ENCODE assay signal across 8 mouse cellular contexts in the genomic region with DNA sequence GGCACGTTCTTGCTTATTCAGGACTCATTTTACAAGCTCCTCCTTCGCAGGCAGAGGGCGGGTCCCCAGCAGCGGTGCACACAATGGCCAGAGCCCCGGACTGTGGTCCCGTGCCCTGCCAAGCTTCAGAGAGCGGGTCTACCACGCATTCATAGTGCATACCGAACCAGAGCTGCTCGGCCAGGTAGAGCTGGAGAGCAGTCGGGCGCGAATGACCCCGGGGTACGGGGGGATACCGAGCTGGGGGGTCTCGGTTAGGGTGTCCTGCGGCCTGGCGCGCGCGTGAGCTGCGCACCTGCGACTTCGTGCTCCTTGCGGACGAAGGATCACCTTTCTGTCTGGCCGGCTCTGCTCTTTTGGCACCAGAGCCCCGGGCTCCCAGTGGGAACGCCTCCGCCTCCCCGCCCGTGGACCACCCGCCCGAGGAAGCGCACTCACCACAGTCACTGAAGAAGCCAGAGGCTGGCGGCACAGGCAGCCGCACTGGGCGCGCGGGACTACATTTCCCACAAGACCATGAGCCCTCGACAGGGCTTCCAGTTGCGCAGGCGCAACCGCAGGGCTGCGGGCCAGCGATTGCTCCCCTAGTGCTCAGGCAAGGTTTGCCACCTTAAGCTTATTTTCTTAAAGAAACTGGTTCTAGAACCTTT. TPM values are rescaled to one million over a fixed set of nuclear protein-coding genes. Genes with fewer than 3 reads are reported as not detected.
DNase-seq lines count a peak whose midpoint lies in the region; ATAC-seq and TF ChIP-seq lines count a peak whose summit lies in the region.

Gene Zfp2 (minus strand): TSS at position 495 of the 650 bp plus-strand sequence.

- TF ChIP-seq POLR2A in testis, adult 2 months (IDR thresholded peaks at IDR 0.05; ENCODE audit: control insufficient read depth, low read depth, low read length), result no peak; the same call in 1 of the 2 replicates

- ATAC-seq in forebrain, embryonic 14.5 days, result peak; percentile 99
- ATAC-seq in liver, embryonic 16.5 days (ENCODE audit: low read depth), result peak; percentile 96
- ATAC-seq in neural tube, embryonic 14.5 days (ENCODE audit: low read depth), result peak; percentile 98

- no peaks in the 10 kb centered on the region for H3K27me3 ChIP-seq in forebrain, embryonic 14.5 days (replicated peaks; ENCODE audit: control insufficient read depth, insufficient read depth, low read length)
- no peaks in the 10 kb centered on the region for H3K27me3 ChIP-seq in liver, embryonic 16.5 days (ENCODE audit: control insufficient read depth, insufficient read depth, low read depth, low read length)
- no peaks in the 10 kb centered on the region for H3K27me3 ChIP-seq in neural tube, embryonic 14.5 days (ENCODE audit: control insufficient read depth, insufficient read depth, low read length)
- no peaks in the 10 kb centered on the region for H3K27me3 ChIP-seq in testis, adult 2 months (ENCODE audit: control insufficient read depth, insufficient read depth, low read length)

- under 1% methylated on average over 45 of the region's 47 CpGs for WGBS in forebrain, embryonic 14.5 days
- WGBS in large intestine, adult 2 months, result 1% methylated on average over 47 of the region's 47 CpGs
- under 1% methylated on average over 47 of the region's 47 CpGs for WGBS in liver, embryonic 16.5 days (ENCODE audit: insufficient replicate concordance)
- under 1% methylated on average over 47 of the region's 47 CpGs for WGBS in neural tube, embryonic 14.5 days

- H3K4me1 ChIP-seq in forebrain, embryonic 14.5 days (ENCODE audit: control insufficient read depth, insufficient read depth, low read length), result no peaks in the 10 kb centered on the region
- no peaks in the 10 kb centered on the region for H3K4me1 ChIP-seq in liver, embryonic 16.5 days (ENCODE audit: control insufficient read depth, low read depth, low read length)
- H3K4me1 ChIP-seq in neural tube, embryonic 14.5 days (ENCODE audit: control insufficient read depth, insufficient read depth, low read length), result peaks cover 5% of the 10 kb centered on the region; the same call in 1 of the 2 replicates
- peaks cover 5% of the 10 kb centered on the region for H3K4me1 ChIP-seq in testis, adult 2 months (ENCODE audit: control insufficient read depth, insufficient read depth, low read length)

- H3K9ac ChIP-seq in forebrain, embryonic 14.5 days (ENCODE audit: low read length), result peak within 1 kb of the TSS; percentile 96
- peak within 1 kb of the TSS; percentile 67 for H3K9ac ChIP-seq in liver, embryonic 16.5 days (ENCODE audit: low read depth, low read length)
- peak within 1 kb of the TSS; percentile 90 for H3K9ac ChIP-seq in neural tube, embryonic 14.5 days (replicated peaks; ENCODE audit: low read depth, low read length)

- intact Hi-C loops in heart, postnatal 14 days (cut with DNase I), result no loop called here

- H3K4me3 ChIP-seq in forebrain, embryonic 14.5 days (ENCODE audit: low read depth, low read length), result peak within 1 kb of the TSS; percentile 84
- H3K4me3 ChIP-seq in liver, embryonic 16.5 days (ENCODE audit: low read depth, low read length), result peak within 1 kb of the TSS; percentile 73
- peak within 1 kb of the TSS; percentile 84 for H3K4me3 ChIP-seq in neural tube, embryonic 14.5 days (ENCODE audit: low read depth, low read length)
- H3K4me3 ChIP-seq in testis, adult 2 months (ENCODE audit: control insufficient read depth, low read depth, low read length), result peak within 1 kb of the TSS; percentile 93

- H3K27ac ChIP-seq in forebrain, embryonic 14.5 days (ENCODE audit: low read depth, low read length), result peak within 1 kb of the TSS; percentile 87
- no peak within 1 kb of the TSS for H3K27ac ChIP-seq in liver, embryonic 16.5 days (ENCODE audit: low read length)
- peak within 1 kb of the TSS; percentile 92 for H3K27ac ChIP-seq in neural tube, embryonic 14.5 days (ENCODE audit: low read depth, low read length)
- H3K27ac ChIP-seq in testis, adult 2 months (ENCODE audit: control insufficient read depth, insufficient read depth, low read depth, low read length), result peak within 1 kb of the TSS; percentile 1; the same call in 1 of the 2 replicates

- peak; percentile 41; the same call in 1 of the 2 replicates for TF ChIP-seq CTCF in testis, adult 2 months (IDR thresholded peaks at IDR 0.05; ENCODE audit: control insufficient read depth, insufficient read depth, insufficient replicate concordance, low read depth, low read length)

- peaks cover 10% of the 10 kb centered on the region; the same call in 1 of the 2 replicates for H3K9me3 ChIP-seq in forebrain, embryonic 14.5 days (replicated peaks; ENCODE audit: control insufficient read depth, low read length)
- no peaks in the 10 kb centered on the region for H3K9me3 ChIP-seq in liver, embryonic 16.5 days (replicated peaks; ENCODE audit: control insufficient read depth, low read length)
- peaks cover 12% of the 10 kb centered on the region; the same call in 1 of the 2 replicates for H3K9me3 ChIP-seq in neural tube, embryonic 14.5 days (ENCODE audit: control insufficient read depth, low read length)

- DNase-seq in CD4-positive, CD25-positive, alpha-beta regulatory T cell, adult 2 months (ENCODE audit: low read depth, low spot score), result peak; percentile 92
- DNase-seq in c-Kit-positive CD71-positive TER-119-negative erythroid progenitor cells, embryonic 14.5 days (ENCODE audit: low read depth), result peak; percentile 79
- peak; percentile 98 for DNase-seq in forebrain, embryonic 14.5 days (ENCODE audit: low spot score)
- peak; percentile 91 to 94 for DNase-seq in heart, postnatal 14 days
- DNase-seq in large intestine, adult 2 months (ENCODE audit: low read depth, low spot score), result peak; percentile 59

- H3K4me2 ChIP-seq in forebrain, embryonic 14.5 days (ENCODE audit: low read length), result peak within 1 kb of the TSS; percentile 43
- H3K4me2 ChIP-seq in liver, embryonic 16.5 days (ENCODE audit: low read depth, low read length), result peak within 1 kb of the TSS; percentile 68
- peak within 1 kb of the TSS; percentile 40 for H3K4me2 ChIP-seq in neural tube, embryonic 14.5 days (ENCODE audit: low read depth, low read length)

- peaks cover 14% of the 10 kb centered on the region for H3K36me3 ChIP-seq in forebrain, embryonic 14.5 days (ENCODE audit: control insufficient read depth, insufficient read depth, low read length)
- no peaks in the 10 kb centered on the region; the same call in 1 of the 2 replicates for H3K36me3 ChIP-seq in liver, embryonic 16.5 days (ENCODE audit: control insufficient read depth, insufficient read depth)
- H3K36me3 ChIP-seq in neural tube, embryonic 14.5 days (ENCODE audit: control insufficient read depth, insufficient read depth, low read length), result peaks cover 15% of the 10 kb centered on the region
- H3K36me3 ChIP-seq in testis, adult 2 months (ENCODE audit: control insufficient read depth, insufficient read depth, low read length), result no peaks in the 10 kb centered on the region

RNA-seq across cellular contexts. Expression of gene Zfp2, which starts in this region (rescaled TPM):
- 51.0 and 57.0 TPM in 2 replicates for polyA plus RNA-seq in forebrain, embryonic 14.5 days (2014; fragmentation: Nextera tagmentation; extraction: Ambion mirVana)
- total RNA-seq in heart, postnatal 14 days (2021), result 1 to 10 TPM; 2.6 to 3.2 TPM
- polyA plus RNA-seq in large intestine, adult 2 months (2012; rRNA removed), result 0.58 and 1.1 TPM in 2 replicates
- 1.6 and 1.9 TPM in 2 replicates for polyA plus RNA-seq in liver, embryonic 16.5 days (2015; fragmentation: Nextera tagmentation; extraction: Ambion mirVana)
- polyA plus RNA-seq in neural tube, embryonic 14.5 days (2014; fragmentation: Nextera tagmentation; extraction: Ambion mirVana), result 48.0 and 55.8 TPM in 2 replicates
- 0.32 and 0.37 TPM in 2 replicates for polyA plus RNA-seq in testis, adult 2 months (2012; rRNA removed)

Comparison
In these comparisons a context has a peak if more than half of its experiments do, and no peak if none do; other contexts are left out.
1. RNA of gene Zfp2 (polyA plus RNA-seq): 48.0 to 55.8 TPM in neural tube, embryonic 14.5 days and 51.0 to 57.0 TPM in forebrain, embryonic 14.5 days; 1.6 to 1.9 TPM in liver, embryonic 16.5 days, 0.58 to 1.1 TPM in large intestine, adult 2 months and 0.32 to 0.37 TPM in testis, adult 2 months; every median in the first group is over 10 times any median in the second.
2. Peak in every context shown above with its lines, with median percentiles within 50 percentile points of each other: DNase-seq, ATAC-seq, H3K4me2 ChIP-seq, H3K4me3 ChIP-seq and H3K9ac ChIP-seq.